Mouse (Mus musculus) limb, embryonic 14.5 days (tissue): ENCODE measurements at regions not wholly inside any gene's neighbourhood (a gene's known extent, or its start where the extent isn't known, plus 50 kb on each side); places are given as distances from the start of the nearest gene placed in this dataset.

Source experiments
- ATAC-seq: fragments of 200-750 bp; cut with Nextera tagmentation; 2 replicates; pipeline ENCODE4 v1.8.0; 2017; ENCODE audit warnings: low read depth, moderate number of reproducible peaks, moderate TSS enrichment; ENCODE audit not compliant: low FRiP score
- DNase-seq: peaks from one replicate; pipeline ENCODE4 v3.0.0-alpha.2; 2015; ENCODE audit warnings: low spot score
- H3K27ac ChIP-seq: fragments of 300-500 bp; sonication (generic); replicated peaks from 2 replicates; pipeline ENCODE4 v1.5.1; 2014; ENCODE audit warnings: low read depth, mild to moderate bottlenecking, low read length, moderate library complexity, mixed read lengths
- H3K27me3 ChIP-seq: fragments of 300-500 bp; sonication (generic); 2 replicates; pipeline ENCODE4 v1.6.1; 2014; ENCODE audit warnings: low read length, mixed read lengths; ENCODE audit not compliant: control insufficient read depth, insufficient read depth
- H3K36me3 ChIP-seq: fragments of 300-500 bp; sonication (generic); 2 replicates; pipeline ENCODE4 v1.6.1; 2014; ENCODE audit warnings: mild to moderate bottlenecking, low read length, moderate library complexity, mixed read lengths; ENCODE audit not compliant: control insufficient read depth, insufficient read depth
- H3K4me1 ChIP-seq: fragments of 300-500 bp; sonication (generic); 2 replicates; pipeline ENCODE4 v1.6.1; 2014; ENCODE audit warnings: antibody characterized with exemption, low read length, mixed read lengths; ENCODE audit not compliant: control insufficient read depth, insufficient read depth
- H3K4me2 ChIP-seq: fragments of 300-500 bp; sonication (generic); replicated peaks from 2 replicates; pipeline ENCODE4 v1.6.1; 2014; ENCODE audit warnings: low read depth, mild to moderate bottlenecking, low read length, moderate library complexity; ENCODE audit not compliant: severe bottlenecking
- H3K4me3 ChIP-seq: fragments of 300-500 bp; sonication (generic); replicated peaks from 2 replicates; pipeline ENCODE4 v1.5.1; 2014; ENCODE audit warnings: low read length
- H3K9ac ChIP-seq: fragments of 300-500 bp; sonication (generic); 2 replicates; pipeline ENCODE4 v1.6.1; 2014; ENCODE audit warnings: mild to moderate bottlenecking, low read depth, low read length, moderate library complexity; ENCODE audit not compliant: severe bottlenecking
- H3K9me3 ChIP-seq: fragments of 300-500 bp; sonication (generic); 2 replicates; pipeline ENCODE4 v1.6.1; 2016; ENCODE audit warnings: low read length; ENCODE audit not compliant: control insufficient read depth
- POLR2A ChIP-seq: fragments of 200-500 bp; IDR thresholded peaks from 2 replicates; pipeline ENCODE4 v1.8.0; 2012; ENCODE audit warnings: inconsistent platforms, mild to moderate bottlenecking, moderate library complexity, borderline replicate concordance; ENCODE audit not compliant: insufficient read depth, insufficient read length; ENCODE audit errors: extremely low read depth
- WGBS: fragments of 180-500 bp; shearing (Covaris S2); extraction: QIAGEN DNeasy Blood & Tissue Kit; methylation state at CpG from one replicate; pipeline ENCODE4 v1.1.7; 2014; 5-methylcytosine and 5-hydroxymethylcytosine counted together

DNA sequence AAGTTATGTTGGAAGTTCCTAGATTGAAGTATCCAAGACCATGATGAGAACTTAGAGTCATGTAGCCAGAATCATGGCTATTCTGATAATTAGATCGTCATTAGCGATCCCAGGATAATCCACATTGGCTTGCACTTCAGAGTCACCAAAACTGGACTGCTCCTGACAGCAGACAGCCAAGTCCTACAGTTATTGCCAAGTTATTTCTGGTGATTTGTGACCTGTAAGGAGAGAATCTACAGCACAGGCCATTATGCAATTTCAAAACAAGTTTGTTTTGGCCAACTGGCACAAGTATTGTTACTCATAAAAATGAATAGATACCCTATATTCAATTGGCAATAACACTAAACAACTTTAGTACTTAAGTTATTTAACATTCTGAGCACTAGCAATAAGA, 447.9 kb upstream of the Robo1 start:
- ATAC-seq (no peak), DNase-seq (no peak)
- Histone ChIP-seq H3K4me3 (no peak overlapping the region), H3K36me3 (no peaks in the 10 kb centered on the region), H3K9ac (no peak overlapping the region), H3K4me2 (no peak overlapping the region), H3K27ac (no peak overlapping the region), H3K4me1 (no peaks in the 10 kb centered on the region), H3K27me3 (no peaks in the 10 kb centered on the region), H3K9me3 (no peaks in the 10 kb centered on the region)
- 89% methylated on average over 2 of the region's 2 CpGs for WGBS
- TF ChIP-seq POLR2A, result no peak

DNA sequence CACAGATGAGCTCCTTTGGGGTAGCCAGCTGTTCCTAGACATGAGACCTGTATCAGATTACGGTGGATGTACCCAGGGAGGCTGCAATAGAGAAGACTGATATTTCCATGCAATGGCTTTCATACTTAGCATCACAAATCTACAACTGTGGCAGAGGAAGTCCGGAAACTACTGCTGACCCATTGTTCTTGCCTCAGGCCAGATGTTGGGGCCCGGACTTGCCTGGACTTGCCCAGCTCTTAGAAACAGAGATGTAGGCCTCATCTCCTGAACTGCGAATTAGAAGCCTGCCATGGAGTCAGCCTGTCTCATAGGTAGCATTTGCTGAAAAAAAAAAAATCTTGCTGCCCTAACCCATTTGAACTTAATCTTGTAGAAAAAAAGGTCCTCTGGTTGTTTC, 422.4 kb upstream of the Robo1 start:
- Histone ChIP-seq H3K4me1 (no peaks in the 10 kb centered on the region), H3K36me3 (no peaks in the 10 kb centered on the region), H3K9me3 (no peaks in the 10 kb centered on the region), H3K27ac (no peak overlapping the region), H3K27me3 (no peaks in the 10 kb centered on the region), H3K9ac (no peak overlapping the region), H3K4me3 (no peak overlapping the region), H3K4me2 (no peak overlapping the region)
- ATAC-seq (no peak), DNase-seq (no peak)
- WGBS, result 80% methylated on average over 4 of the region's 4 CpGs
- TF ChIP-seq POLR2A, result no peak

DNA sequence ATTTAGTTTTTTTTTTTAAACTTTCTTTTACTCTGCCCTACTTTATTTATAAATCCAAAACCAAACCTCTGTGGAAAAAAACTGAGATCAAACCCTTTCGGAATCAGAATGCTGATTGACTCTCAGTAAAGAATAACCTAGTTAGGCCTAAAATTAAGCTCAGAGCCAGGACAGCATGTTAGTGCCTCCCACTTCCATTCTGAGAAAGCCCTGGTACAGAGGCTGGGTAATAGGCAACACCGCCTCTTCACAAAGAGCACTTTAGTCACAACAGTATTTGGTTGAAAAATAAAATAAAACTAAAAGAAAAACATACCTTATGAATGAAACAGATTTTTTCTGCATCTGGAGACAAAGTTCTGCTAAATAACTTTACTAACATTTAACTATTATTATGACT, 418.4 kb upstream of the Robo1 start:
- WGBS, result 89% methylated on average over 2 of the region's 2 CpGs
- TF ChIP-seq POLR2A, result no peak
- no peak overlapping the region for H3K9ac ChIP-seq
- DNase-seq (no peak), ATAC-seq (no peak)
- no peaks in the 10 kb centered on the region for H3K9me3 ChIP-seq
- H3K4me3 ChIP-seq, result no peak overlapping the region
- H3K4me2 ChIP-seq, result no peak overlapping the region
- H3K4me1 ChIP-seq, result no peaks in the 10 kb centered on the region
- H3K36me3 ChIP-seq, result no peaks in the 10 kb centered on the region
- H3K27me3 ChIP-seq, result no peaks in the 10 kb centered on the region
- H3K27ac ChIP-seq, result no peak overlapping the region

DNA sequence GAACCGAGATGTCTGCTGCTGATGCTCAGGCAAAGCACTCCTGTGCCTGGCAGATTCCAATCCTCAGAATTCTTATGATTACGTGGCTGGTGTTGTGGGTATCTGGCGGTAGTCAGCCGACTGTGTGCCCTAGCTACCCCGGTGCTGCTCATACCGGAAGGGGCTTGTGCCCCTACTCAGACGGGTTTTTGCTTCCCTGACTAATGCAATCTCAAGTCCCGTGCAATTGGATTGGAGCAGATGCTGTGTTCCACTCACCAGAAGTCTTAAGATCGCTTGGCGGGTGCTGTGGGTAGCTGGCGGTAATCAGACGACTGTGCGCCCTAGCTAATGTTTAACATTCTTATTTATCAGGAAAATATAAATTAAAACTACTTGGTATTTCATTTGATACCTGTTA, 385.0 kb upstream of the Robo1 start:
- Histone ChIP-seq H3K4me2 (no peak overlapping the region), H3K27me3 (no peaks in the 10 kb centered on the region), H3K4me3 (no peak overlapping the region), H3K27ac (no peak overlapping the region), H3K9ac (no peak overlapping the region), H3K4me1 (no peaks in the 10 kb centered on the region), H3K36me3 (no peaks in the 10 kb centered on the region), H3K9me3 (no peaks in the 10 kb centered on the region)
- 90% methylated on average over 13 of the region's 13 CpGs for WGBS
- TF ChIP-seq POLR2A, result no peak
- ATAC-seq (no peak), DNase-seq (no peak)

DNA sequence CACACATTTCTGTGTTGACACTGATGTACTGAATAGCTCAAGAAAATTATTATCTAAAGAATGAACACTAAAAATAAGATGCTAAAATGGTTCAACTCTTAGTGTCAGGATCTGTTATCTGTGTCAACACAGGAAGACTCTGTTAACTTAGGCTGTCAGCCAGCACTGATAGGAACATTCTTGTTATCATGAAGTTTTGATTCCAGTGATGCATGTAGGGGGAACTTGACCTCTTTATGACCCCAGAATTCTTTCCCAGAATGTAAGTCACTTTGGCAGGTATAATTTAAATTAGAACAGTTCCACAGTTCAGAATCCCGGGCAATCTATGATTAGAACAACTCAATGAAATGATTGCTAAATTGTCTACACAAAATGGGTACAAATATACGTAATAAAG, 363.9 kb upstream of the Robo1 start:
- ATAC-seq (no peak), DNase-seq (no peak)
- Histone ChIP-seq H3K9ac (no peak overlapping the region), H3K36me3 (no peaks in the 10 kb centered on the region), H3K27ac (no peak overlapping the region), H3K9me3 (no peaks in the 10 kb centered on the region), H3K4me2 (no peak overlapping the region), H3K27me3 (no peaks in the 10 kb centered on the region), H3K4me1 (no peaks in the 10 kb centered on the region), H3K4me3 (no peak overlapping the region)
- TF ChIP-seq POLR2A, result no peak
- WGBS, result 69% methylated on average over 2 of the region's 2 CpGs

DNA sequence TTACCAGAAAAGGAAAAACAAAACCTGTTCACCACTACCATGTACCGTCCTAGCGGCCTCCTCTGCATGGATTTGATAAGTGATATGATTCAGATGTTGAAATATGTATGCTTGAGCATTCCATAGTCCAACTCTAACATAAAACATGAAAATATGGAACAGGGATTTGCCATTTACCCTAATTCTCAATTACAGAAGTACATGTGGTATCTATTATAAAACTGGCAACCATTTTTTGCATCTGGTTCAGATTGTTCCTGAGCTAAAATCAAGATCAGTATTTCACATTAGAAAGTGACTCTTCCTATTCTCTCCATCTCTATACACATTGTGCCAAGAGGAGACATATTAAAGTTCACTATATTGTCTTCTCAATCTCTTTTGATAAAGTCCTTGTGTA, 363.3 kb upstream of the Robo1 start:
- Histone ChIP-seq H3K27me3 (no peaks in the 10 kb centered on the region), H3K4me2 (no peak overlapping the region), H3K4me3 (no peak overlapping the region), H3K9me3 (no peaks in the 10 kb centered on the region), H3K4me1 (no peaks in the 10 kb centered on the region), H3K36me3 (no peaks in the 10 kb centered on the region), H3K27ac (no peak overlapping the region), H3K9ac (no peak overlapping the region)
- DNase-seq (peak; percentile 68), ATAC-seq (no peak)
- no peak for TF ChIP-seq POLR2A
- 66% methylated on average over 2 of the region's 2 CpGs for WGBS
